Mouse (Mus musculus): ENCODE measurements around the gene Gm11011. TPM values are rescaled to one million over a fixed set of nuclear protein-coding genes. Genes with fewer than 3 reads are reported as not detected.

Gene Gm11011
- polyA plus RNA-seq, 1 experiment from 2014 or later = not detected

GRCm38 (mm10) chr2:169583476-169583875, 4.1 kb downstream of the Gm11011 start:
- Histone ChIP-seq H3K9me3 (no peaks in the 10 kb centered on the region), H3K27ac (no peak overlapping the region), H3K36me3 (replicated peaks) (no peaks in the 10 kb centered on the region), H3K4me3 (no peak overlapping the region), H3K27me3 (ENCODE audit: poor library complexity, severe bottlenecking) (no peaks in the 10 kb centered on the region), H3K4me1 (peaks cover 21% of the 10 kb centered on the region)
- no peak for DNase-seq (ENCODE audit: extremely low spot score, low spot score)
- WGBS = 95% methylated on average over 3 of the region's 3 CpGs

- Histone ChIP-seq H3K36me3 (replicated peaks) (no peaks in the 10 kb centered on the region), H3K27me3 (ENCODE audit: poor library complexity, severe bottlenecking) (no peaks in the 10 kb centered on the region), H3K4me3 (no peak overlapping the region), H3K27ac (no peak overlapping the region), H3K9me3 (no peaks in the 10 kb centered on the region), H3K4me1 (no peaks in the 10 kb centered on the region)
- no peak for DNase-seq (ENCODE audit: extremely low spot score, low spot score)
- 82% methylated on average over 7 of the region's 7 CpGs for WGBS
Observed at GRCm38 (mm10) chr2:169577508-169578196, 9.9 kb downstream of the Gm11011 start.

- H3K27ac ChIP-seq = no peak overlapping the region
- no peak overlapping the region for H3K4me3 ChIP-seq
- no peaks in the 10 kb centered on the region for H3K36me3 ChIP-seq (replicated peaks)
- WGBS = 90% methylated on average over 10 of the region's 10 CpGs
- DNase-seq (ENCODE audit: extremely low spot score, low spot score) = no peak
- H3K9me3 ChIP-seq = no peaks in the 10 kb centered on the region
- H3K4me1 ChIP-seq = no peaks in the 10 kb centered on the region
- H3K27me3 ChIP-seq (ENCODE audit: poor library complexity, severe bottlenecking) = no peaks in the 10 kb centered on the region
Observed at GRCm38 (mm10) chr2:169570063-169570462, 17.5 kb downstream of the Gm11011 start.

GRCm38 (mm10) chr2:169566159-169566558, 21.4 kb downstream of the Gm11011 start:
- 84% methylated on average over 4 of the region's 4 CpGs for WGBS
- H3K27me3 ChIP-seq (ENCODE audit: poor library complexity, severe bottlenecking) = no peaks in the 10 kb centered on the region
- no peak for DNase-seq (ENCODE audit: extremely low spot score, low spot score)

GRCm38 (mm10) chr2:169565751-169566150, 21.8 kb downstream of the Gm11011 start:
- Histone ChIP-seq H3K27ac (no peak overlapping the region), H3K36me3 (replicated peaks) (no peaks in the 10 kb centered on the region), H3K9me3 (peaks cover 5% of the 10 kb centered on the region; the same call in 1 of the 2 replicates), H3K4me1 (no peaks in the 10 kb centered on the region), H3K27me3 (ENCODE audit: poor library complexity, severe bottlenecking) (no peaks in the 10 kb centered on the region), H3K4me3 (no peak overlapping the region)
- DNase-seq (ENCODE audit: extremely low spot score, low spot score) = no peak
- 88% methylated on average over 7 of the region's 7 CpGs for WGBS

More at GRCm38 (mm10) chr2:169566159-169566558, 21.4 kb downstream of the Gm11011 start:
- peaks cover 5% of the 10 kb centered on the region; the same call in 1 of the 2 replicates for H3K9me3 ChIP-seq
- no peaks in the 10 kb centered on the region for H3K4me1 ChIP-seq
- no peaks in the 10 kb centered on the region for H3K36me3 ChIP-seq (replicated peaks)
- no peak overlapping the region for H3K27ac ChIP-seq
- H3K4me3 ChIP-seq = no peak overlapping the region

- Histone ChIP-seq H3K36me3 (replicated peaks) (no peaks in the 10 kb centered on the region), H3K27ac (no peak overlapping the region), H3K4me3 (no peak overlapping the region), H3K9me3 (no peaks in the 10 kb centered on the region), H3K27me3 (ENCODE audit: poor library complexity, severe bottlenecking) (no peaks in the 10 kb centered on the region), H3K4me1 (no peaks in the 10 kb centered on the region)
- 97% methylated on average over 7 of the region's 7 CpGs for WGBS
- no peak for DNase-seq (ENCODE audit: extremely low spot score, low spot score)
Observed at GRCm38 (mm10) chr2:169545674-169546073, 41.9 kb downstream of the Gm11011 start.

GRCm38 (mm10) chr2:169538906-169539305, 48.6 kb downstream of the Gm11011 start:
- Histone ChIP-seq H3K9me3 (no peaks in the 10 kb centered on the region), H3K4me1 (no peaks in the 10 kb centered on the region), H3K27ac (no peak overlapping the region), H3K4me3 (no peak overlapping the region), H3K36me3 (replicated peaks) (no peaks in the 10 kb centered on the region), H3K27me3 (ENCODE audit: poor library complexity, severe bottlenecking) (no peaks in the 10 kb centered on the region)
- WGBS = 84% methylated on average over 4 of the region's 4 CpGs
- DNase-seq (ENCODE audit: extremely low spot score, low spot score) = no peak

Other genes starting within 250 kb of the Gm11011 start
- gene Tshz2, start 45.3 kb upstream of the Gm11011 start, polyA plus RNA-seq (2016; fragmentation: Nextera tagmentation; extraction: Ambion mirVana) = 0.88 and 0.98 TPM in 2 replicates